Mouse (Mus musculus): Measurements from ENCODE around the gene Plekhh2.

DNA sequence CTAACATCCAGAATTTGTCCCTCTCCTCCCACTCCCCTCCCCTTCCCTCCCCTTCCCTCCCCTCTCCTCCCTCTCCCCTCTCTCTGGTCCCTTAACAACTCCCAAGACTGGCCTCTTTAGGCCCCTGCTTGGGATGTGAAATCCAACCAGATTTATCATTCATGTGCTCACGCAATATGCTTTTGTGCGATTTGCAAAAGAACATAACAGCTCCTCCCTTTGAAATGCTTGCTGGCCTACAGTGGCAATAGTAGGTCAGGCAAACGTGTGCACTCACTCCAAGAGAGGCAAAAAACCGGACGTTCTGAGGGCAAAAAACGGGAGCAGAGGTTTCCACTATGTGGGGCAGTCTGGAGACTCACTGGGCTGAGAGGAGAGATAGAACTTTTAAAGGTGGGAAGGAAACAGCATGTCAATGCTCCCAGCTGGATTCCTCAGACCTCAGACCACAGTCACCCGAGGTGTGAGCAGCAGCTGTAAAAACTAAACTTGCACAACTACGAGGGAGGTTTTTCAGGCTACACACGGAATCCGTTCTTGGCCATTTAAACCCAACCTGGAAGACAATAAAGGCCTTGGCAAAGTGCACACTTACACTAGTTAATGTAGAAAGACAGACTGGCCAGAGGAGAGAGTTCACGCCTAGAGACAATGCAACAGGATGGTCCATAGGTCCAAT lies 595 bp upstream of the Plekhh2 start:
- no peak for TF ChIP-seq CTCF (IDR thresholded peaks at IDR 0.05; ENCODE audit: low read depth)
- TF ChIP-seq EP300 (IDR thresholded peaks at IDR 0.05; ENCODE audit: low read depth): no peak
